Mouse (Mus musculus): Measurements from ENCODE around the gene Psenen. TPM values are rescaled to one million over a fixed set of nuclear protein-coding genes. Genes with fewer than 3 reads are reported as not detected.

The Psenen gene
- 216 and 221 TPM in 2 replicates for total RNA-seq (2015)
- total RNA-seq (2017), result 154 and 162 TPM in 2 replicates

DNA sequence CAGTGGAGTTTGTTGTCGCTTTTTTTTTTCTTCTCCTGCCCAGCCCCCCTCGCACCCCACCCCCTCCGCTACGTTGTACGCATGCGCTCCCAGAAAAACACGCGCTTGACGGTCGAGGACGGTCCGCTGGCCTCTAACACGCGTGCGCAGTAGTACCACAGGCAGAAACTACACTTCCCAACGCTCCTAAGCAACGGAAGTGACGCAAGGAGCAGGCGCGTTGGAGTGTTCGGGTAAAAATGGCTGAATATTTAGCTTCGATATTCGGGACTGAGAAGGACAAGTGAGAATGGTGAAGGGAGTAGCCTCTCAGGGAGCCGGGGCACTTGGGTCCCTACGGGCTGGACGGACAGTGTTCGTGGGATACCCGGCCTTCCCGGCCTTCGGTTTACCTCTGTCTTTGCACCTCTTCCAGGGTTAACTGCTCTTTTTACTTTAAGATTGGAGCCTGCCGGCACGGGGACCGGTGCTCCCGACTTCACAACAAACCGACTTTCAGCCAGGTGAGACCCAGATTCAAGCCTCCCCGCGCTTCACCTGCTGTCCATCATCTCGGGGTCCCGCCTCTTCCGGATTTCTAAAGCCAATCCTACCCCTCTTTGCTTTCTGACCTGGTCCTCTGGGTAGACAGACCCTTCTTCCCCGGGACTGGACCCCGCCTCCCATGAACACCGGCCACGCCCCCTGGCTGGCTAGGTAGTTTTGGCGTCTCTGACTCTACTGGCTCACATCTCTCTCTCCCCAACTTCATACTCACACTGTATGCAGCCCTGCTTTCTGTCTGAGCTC, at the start of gene Psenen, which contains the start of the genes U2af1l4 and Gm49396:
Psenen (minus strand) TSS at position 511 of the 789 bp plus-strand sequence.
U2af1l4 (plus strand) TSS at position 185 of the 789 bp plus-strand sequence.
Gm49396 (plus strand) TSS at position 228 of the 789 bp plus-strand sequence.
- ATAC-seq (ENCODE audit: poor library complexity, severe bottlenecking), result peak; percentile 68

DNA sequence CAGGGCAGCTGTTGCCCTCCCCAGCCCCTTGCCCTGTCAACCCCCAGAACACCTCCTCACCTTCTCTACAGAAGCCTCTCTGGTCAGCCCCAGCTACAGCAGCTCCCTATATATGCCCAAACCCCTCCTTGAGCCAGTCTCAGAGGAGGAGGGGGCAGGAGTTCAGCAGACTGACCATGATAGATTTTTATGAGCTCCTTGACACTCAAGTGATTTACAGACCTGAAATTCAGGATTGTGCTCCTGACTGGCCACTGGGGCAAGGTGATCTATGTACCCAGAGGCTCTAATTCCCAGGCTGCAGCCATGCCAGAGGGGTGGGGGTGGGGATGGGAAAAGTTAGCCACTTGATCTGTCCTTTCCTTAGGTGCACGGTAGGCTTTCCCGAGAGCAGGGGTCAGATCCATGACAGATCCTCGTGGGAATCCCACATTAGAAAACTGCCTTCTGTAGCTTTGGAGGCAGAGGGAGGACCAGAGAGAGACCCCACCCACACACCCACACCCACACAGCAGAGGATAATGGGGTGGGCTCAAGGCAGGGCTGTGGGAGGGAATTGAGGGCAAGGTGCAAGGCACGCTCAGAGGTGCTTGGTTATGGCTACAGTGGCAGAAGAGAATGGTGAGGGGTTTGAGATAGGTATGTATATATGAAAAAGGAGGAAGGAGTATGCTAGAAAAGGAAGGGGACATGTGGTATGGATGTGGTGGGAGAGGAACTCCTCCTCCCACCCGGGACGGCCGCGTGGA, 49.4 kb upstream of the Psenen start, which contains the start of gene Upk1a:
Upk1a (minus strand) TSS at position 194 of the 749 bp plus-strand sequence.
- ATAC-seq (ENCODE audit: poor library complexity, severe bottlenecking), result no peak

DNA sequence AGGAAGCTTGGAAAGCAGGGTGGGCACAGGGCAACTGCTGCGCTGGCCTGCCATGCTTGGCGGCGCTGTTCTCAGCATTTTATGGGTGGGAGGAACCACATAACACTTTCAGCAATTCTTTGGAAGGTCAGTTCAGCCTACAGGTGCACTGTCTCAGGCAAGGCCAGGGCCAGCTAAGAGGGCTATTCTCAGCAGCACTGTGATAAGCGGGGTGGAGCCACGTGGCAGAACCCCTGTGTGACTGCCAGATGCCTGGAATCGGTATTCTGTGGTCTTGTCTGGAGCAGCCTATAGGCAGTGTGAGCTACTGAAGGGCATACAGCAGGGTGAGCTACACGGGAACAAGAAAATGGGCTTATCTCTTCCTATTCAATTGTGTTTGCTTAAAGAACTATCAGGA, 46.6 kb upstream of the Psenen start:
- ATAC-seq (ENCODE audit: poor library complexity, severe bottlenecking), result no peak

DNA sequence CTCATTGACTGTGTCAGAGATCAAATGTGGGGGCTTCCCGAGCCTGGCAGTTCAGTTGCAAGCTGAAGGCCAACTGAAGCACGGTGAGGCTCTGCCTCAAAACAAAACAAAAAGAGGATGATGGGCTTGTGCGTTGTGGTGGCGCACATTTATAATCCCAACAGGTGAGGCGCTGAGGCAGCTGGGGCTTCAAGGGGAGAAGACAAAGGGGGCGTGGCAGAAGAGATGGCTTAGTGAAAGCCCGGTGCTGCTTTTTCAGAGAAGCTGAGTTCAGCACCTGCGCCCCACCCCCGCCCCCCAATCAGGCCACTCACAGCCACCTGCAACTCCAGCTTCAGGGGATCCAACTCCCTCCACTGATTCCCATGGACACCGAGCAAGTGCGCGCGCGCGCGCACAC, 45.0 kb upstream of the Psenen start:
- ATAC-seq (ENCODE audit: poor library complexity, severe bottlenecking), result no peak

DNA sequence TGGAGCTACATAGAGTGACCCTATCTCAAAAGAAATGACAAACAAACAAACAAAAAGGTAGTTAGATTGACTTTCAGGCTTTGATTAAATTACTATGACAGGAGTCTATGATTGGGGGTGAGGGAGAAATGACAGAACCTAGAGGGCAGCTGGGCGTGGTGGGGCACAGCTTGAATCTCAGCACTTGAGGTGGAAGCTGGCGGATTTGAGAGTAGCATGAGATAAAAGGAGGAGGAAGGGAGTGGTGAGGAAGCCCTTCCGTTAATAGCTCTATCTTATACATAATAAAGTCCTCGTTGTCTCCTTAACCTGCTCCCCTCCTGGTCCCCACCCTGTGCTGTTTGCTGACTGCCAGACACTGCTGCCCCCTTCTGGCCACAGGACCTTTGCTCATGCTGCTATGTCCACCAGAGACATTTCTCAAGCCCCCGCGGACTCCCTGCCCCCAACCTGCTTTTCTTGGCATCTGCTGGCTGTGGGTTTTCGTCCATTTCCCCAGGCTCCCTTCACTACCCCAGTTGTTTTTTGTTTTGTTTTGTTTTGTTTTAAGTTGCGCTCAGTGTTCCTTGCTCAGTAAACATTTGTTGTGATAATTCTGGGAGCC, 44.4 kb upstream of the Psenen start:
- ATAC-seq (ENCODE audit: poor library complexity, severe bottlenecking), result peak; percentile 88

DNA sequence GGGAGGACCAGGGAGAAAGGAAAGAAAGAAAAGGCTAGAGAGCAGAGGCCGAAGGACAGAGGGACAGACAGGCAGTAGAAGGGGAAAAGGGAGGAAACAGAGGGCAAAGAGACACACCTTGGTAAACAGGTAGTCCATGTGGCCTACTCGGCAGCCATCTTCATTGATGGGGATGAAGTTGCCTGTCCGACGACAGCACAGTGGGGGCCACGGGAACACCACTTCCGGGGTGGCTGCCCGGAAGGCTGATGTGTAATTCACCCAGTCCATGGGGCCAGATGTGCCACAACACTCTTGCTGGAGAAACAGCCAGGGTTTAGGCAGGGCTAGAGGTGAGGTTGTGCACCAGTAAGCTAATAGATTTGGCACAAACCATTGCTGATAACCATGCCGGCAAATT, 41.5 kb upstream of the Psenen start:
- ATAC-seq (ENCODE audit: poor library complexity, severe bottlenecking), result no peak

DNA sequence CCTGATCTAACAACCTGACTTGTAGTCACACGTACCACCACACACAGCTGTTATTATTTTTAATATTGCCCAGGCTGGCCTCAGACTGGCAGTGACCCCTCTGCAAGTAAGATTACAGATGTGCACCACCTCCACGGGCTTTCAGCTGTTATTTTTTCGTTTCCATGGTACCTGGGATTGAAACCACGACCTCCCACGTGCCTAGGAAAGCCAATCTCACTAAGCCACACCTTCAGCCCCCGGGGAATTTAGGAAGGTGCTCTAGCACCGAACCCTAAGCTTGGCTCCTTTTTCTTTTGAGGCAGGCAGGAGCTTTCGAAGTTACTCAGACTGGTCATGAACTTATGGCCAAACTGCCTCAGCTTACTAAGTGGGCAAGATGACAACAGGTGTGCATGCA, 41.0 kb upstream of the Psenen start:
- no peak for ATAC-seq (ENCODE audit: poor library complexity, severe bottlenecking)

DNA sequence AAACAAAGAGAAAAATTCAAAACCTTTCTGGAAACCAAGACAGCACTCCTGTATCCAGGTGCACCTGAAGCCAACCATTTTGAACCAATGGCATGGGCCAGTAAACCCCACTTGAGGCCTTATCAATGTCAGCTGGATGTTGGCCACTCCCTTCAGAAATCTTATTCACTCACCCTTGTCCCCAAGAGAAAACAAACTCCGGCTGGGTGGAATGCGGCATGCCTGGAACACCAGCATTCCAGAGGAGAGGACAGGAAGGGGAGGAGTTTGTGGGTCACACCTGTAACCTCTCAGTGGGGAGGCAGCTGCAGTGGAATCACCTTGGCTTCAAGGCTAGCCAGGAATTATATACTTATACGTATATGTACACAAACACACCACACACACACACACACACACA, 39.2 kb upstream of the Psenen start:
- no peak for ATAC-seq (ENCODE audit: poor library complexity, severe bottlenecking)

DNA sequence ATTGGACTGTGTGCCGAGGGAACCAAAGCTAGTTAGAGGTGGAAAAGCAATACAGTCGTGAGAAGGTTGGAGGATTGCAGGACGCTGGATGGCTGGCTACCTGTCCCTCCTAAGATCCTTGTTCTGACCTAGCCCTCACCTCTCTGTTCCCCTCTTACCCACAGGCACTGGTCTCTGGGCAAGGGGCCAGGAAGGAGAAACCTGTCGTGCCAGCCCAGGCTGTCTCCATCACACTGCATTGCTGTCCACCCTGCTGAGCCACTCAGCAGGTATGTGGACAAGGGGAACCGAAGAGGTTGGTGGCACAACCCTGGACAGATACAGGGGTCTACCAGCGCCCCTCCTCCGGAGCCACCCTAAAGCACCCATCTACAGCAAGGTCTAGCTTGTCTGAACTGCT, 37.2 kb upstream of the Psenen start:
- ATAC-seq (ENCODE audit: poor library complexity, severe bottlenecking), result no peak

DNA sequence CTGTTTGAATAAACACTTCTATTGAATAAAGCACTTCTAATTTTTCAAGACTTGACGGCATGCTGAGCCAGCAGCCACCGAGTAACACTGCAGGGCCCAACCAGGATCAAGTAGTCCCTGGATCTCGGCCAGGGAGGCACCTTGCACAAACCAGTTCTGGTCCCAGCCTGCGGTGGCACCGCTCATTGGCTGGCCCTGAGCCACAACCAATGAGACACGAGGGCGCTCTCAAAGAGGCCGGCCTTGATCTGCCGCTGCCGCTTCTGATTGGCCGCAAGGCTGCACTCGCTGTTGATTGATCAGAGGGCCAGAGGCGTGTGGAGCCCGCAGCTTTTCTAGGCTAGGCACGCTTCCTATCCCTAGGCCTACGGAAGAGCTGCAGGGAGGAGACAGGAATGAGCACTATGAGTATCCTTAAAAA, 36.5 kb upstream of the Psenen start:
- peak; percentile 97 for ATAC-seq (ENCODE audit: poor library complexity, severe bottlenecking)

DNA sequence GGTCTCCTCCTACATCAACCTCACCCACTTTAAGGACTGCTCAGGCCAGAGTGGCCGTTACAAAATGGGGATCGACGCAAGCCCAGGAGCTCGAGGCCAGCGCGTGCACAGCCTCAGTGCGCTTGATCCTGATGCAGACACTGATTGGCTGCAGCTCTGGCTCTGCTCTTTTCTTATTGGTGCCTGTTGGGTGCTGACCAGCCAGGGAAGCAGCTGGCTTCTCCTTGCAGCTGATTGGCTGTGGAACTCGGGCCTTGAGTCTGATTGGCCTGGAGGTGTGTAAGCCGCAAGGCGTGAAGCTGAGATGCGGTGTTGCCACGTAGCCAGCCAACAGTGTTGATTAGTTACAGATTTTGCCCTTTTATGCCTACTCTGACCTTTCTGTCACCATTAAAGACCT, 35.4 kb upstream of the Psenen start, which contains the start of gene Zbtb32:
Zbtb32 (minus strand) TSS at position 124 of the 400 bp plus-strand sequence.
- ATAC-seq (ENCODE audit: poor library complexity, severe bottlenecking), result no peak

DNA sequence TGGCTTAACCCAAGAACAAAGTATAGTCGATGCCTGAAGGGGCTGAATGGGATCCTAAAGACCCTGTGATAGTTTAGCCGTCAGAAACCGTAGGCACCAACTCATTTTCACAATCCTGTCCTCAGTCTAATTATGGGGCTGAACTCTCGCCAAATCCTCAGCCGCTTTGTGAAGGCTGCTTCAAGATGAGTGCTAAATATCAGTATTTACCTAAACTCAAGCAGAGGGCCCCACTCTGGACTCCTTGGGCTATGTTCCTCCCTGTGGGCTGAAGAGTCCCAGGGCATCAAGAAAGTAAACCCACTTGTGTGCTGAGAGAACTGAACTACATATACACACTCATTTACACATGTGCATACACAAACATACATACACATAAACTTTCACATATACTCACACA, 33.4 kb upstream of the Psenen start:
- ATAC-seq (ENCODE audit: poor library complexity, severe bottlenecking), result no peak

DNA sequence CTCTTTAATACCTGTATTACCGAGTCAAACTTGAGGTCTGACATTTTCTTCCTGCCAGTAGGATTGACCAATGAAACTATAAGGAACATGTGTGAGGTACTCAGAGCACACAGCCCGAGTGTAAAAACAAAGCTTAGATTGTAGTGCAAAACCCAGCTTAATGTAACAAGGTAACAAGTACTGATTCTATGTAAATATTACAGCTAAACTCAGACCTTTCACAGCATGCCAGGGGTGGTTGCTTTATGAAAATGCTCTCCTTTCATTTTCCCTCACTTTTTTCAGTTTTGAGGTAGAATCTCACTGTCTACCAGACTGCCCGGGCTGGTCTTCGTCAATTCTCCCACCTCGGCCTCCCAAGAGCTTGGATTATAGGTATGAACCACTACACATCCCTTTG, 32.7 kb upstream of the Psenen start:
- ATAC-seq (ENCODE audit: poor library complexity, severe bottlenecking), result no peak

DNA sequence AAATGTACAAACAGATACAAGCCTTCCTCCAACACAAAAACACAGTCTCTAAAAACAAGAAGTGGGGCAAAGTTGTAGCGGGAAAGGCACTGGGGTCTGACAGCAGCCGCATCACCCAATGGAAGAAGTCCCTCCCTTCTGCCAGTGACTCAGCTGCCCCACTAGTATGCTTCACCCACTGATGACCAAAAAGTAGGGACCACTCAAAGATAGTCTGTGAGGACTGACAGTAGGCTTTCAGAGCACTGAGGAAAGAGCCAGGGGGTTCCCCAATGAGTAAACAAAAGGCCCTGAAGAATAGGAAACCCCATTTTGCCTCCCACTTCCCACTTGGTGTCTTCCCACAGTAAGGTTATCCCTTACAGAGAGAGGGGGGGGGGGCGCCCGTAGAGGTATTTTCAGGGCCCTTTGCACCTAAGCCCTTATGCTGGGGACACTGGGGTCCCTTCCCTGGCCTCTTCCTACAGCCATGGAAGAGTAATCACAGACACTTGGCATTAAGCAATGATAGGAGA, 31.1 kb upstream of the Psenen start:
- peak; percentile 25; the same call in 1 of the 2 replicates for ATAC-seq (ENCODE audit: poor library complexity, severe bottlenecking)

DNA sequence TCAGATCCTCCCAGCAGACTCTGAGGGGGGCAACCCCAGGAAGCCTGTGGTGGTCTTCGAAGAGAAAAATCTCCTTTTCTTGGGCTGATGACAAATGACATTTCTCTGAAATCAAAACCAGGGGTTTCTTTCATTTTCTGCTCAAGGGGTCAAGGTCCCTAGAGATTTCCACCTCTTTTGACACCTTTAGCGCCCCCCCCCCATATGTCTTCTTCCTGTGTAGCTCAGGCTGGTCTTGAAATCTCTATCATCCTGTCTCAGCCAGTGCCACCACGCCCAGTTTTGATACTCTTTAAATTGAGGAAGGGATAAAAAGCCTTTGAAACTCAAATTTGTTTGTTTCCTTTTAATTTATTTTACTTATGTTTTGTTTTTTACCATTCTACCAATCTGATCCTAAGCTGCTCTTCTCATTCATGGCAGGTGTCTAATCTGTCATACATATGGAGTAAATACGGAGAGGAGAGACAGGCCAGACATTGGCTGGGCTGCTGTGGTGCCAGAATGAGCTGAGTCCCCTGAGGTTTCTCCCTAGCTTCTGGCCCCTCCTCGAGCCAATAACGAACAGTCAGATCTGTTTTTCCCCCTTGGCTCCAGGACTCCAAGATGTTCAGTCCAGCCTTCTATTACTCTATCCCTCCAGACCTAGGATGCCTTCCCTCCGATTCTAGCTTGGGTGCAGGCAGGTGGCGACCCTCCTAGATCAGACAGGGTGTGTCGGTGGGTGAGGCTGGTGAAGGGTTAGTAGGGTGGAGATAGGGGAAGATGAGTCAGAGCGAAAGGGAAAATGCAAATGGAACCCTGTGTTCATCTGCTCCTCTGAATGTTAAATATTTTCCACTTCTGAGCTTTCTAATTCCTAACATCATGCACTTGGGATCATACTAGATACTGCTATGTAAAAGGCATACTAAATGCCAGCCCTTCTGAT, 30.4 kb upstream of the Psenen start:
- no peak for ATAC-seq (ENCODE audit: poor library complexity, severe bottlenecking)

DNA sequence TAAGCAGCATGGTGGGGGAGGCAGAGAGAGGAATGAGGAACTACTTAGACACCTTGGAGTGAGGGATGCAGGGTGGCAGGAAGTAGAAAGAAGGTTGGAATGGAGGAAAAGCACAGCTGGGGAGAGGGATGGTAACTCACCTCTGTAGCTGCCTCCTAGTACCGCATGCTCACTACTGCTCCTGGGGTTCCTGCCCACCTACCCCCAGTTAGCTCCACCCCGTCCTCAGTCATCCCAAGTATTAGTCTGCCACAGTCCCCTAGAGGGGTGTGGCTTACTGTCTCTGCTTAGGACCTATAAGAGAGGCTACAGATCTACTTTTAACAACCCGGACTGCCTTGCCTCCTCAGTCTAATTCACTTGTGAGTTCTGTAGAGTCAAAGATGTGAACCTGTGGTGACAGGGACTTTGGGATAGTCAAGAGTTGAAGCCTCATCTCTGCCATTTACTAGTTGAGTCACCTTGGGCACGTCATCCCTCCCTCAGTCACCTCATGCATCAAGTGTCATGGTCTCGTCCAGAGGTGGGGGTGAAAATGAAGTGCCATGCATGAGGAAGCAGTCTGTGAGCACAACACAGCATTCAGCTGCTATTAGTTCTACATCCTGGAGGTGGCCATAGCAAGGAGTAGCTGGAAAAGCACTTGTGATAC, 29.5 kb upstream of the Psenen start:
- ATAC-seq (ENCODE audit: poor library complexity, severe bottlenecking), result no peak

DNA sequence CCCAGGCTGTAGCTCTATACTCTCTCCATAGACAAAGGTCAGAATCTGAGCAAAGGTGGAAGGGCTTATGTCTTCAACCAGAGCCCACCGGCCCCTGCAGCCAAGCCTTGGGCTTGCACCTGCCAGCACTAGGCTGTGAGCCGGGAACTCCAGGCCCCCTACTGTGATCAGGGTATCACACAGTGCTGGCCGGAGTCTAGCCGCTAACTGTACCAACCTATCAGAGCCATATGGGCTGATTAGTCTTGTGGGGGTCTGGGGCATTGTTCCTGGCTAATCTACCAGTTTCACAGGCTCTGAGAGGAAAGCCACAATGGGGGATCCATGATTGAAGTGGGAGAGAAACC, 28.2 kb upstream of the Psenen start:
- no peak for ATAC-seq (ENCODE audit: poor library complexity, severe bottlenecking)

DNA sequence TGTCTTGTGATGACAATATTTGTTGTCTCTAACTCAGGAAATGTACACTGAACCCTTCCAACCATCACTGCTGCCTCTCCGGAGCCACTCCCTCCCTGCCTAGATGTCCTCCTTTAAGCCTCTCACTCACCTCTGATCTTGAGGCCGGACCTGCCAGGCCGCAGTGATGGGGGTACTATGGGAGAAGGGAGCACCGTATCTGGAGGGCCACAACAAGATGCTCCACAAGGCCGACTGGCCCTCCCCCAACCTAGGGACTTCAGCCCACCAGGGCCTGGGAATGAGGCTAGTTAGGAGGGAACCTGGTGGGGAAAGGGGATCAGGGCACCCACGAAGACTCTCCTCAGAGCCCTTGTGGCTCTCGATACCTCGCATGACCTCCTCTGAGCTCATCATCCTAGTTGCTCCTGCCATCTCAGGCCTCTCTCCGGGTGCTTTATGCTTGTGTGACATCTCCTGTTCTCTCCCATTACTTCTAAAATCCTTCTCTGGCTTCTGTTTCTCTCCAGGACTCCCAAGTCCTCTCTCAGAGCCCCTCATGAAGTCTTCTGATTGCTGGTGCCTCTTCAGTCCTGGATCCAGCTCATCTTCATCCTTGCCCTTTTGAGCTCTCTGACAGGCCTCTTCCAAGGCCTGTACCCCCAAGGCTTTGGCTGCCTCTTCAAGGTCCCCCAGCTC, 27.6 kb upstream of the Psenen start:
- ATAC-seq (ENCODE audit: poor library complexity, severe bottlenecking), result no peak
